Mouse (Mus musculus) heart, postnatal 0 days (tissue): Measurements from ENCODE around the gene 4930583I09Rik.

Experiments used
- CTCF ChIP-seq: IDR thresholded peaks from 2 replicates; pipeline ENCODE4 v1.5.1; 2016; ENCODE audit warnings: antibody characterized with exemption, control low read depth, low read depth
- EP300 ChIP-seq: IDR thresholded peaks from 2 replicates; pipeline ENCODE4 v1.6.1; 2016; ENCODE audit warnings: antibody characterized with exemption, low read depth

DNA sequence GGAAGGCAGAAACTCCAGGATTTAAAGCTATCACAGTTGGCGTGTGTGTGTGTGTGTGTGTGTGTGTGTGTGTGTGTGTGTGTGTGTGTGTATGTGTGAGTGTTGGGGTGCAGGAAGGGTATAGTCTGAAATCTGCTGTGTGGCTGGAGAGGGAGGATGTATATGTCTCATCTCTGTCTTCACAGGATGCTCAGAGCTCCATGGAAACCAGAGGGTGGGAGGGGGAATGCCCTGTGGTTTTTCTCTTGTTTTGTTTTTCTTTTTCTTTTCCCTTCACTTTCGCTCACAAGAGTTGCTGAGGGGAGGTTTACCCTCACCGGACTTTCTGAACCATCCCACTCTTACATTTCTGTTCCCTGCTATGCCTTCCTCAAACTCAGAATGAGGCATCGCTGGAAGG lies 9.0 kb downstream of the 4930583I09Rik start:
- no peak for TF ChIP-seq CTCF
- no peak for TF ChIP-seq EP300
